Mouse (Mus musculus): ENCODE measurements around the gene Gm4981. TPM values are rescaled to one million over a fixed set of nuclear protein-coding genes. Genes with fewer than 3 reads are reported as not detected.
"Not testable (repeated sequence)": the region's sequence is repeated elsewhere in the genome, so short reads cannot be mapped to it uniquely, and the experiment has no call there.

The Gm4981 gene
- total RNA-seq, 2 experiments from 2014 or later, result not detected

DNA sequence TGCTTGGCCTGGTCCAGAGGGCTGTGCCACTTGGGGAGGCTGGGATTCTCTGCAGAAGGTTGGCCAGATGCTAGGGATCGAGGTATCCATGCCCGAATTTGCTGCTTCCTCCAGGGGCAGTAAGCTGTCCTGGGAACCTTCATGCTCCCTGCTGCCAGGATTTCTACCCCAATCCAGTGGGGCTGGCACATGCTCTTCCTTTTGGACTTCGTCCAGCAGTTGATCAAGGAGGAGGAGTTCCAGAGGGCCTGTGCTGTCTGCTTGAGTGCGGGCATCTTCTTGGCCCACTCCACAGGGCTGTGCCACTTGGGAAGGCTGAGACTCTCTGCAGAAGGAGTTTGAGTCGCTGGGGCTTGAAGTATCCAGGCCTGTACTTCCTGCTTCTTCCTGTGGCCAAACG is 13.3 kb downstream of the Gm4981 start:
- DNase-seq, result not testable (repeated sequence)

DNA sequence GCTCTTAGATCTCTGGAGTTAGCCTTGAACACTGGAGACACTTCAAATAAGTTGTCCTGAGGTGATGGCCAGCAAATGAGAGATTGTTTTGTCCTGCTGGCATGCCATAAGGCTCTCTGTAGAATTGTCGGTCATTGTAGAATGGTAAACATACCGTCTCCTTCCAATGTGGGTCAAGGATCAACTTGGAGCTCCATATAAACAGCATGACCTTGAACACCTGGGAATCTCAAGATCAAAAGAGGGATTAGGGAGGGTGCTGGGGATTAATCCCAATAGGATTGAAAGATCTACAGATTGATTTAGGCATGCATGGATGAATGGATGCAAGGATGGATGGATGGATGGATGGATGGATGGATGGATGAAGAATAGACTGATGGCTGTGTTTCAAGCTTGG is 14.9 kb downstream of the Gm4981 start:
- DNase-seq, result not testable (repeated sequence)

- no peak for DNase-seq
Measured at GRCm38 (mm10) chr10:58220726-58221125, 15.8 kb downstream of the Gm4981 start.

- DNase-seq, result no peak
Measured at GRCm38 (mm10) chr10:58217366-58217765, 19.1 kb downstream of the Gm4981 start.

DNA sequence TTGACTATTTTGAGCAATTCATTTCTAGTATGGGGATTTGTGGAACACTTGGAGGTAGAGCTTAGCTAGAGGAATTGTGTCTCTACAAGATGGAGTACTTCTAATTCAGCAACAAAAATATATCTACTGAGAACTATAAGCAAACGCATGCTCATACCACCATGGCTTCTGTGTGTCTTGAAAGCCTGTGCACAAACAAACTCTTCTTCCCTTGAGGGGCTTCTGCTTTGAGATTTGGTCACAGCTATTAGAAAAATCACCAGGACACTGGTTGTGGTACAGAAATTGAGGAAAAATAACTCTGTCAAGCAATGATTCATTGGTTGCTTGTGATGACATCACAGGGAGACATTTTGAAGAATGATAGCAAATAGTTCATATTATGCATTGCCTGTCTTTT is 21.1 kb downstream of the Gm4981 start:
- no peak for DNase-seq

- DNase-seq, result no peak
Measured at GRCm38 (mm10) chr10:58214934-58215333, 21.6 kb downstream of the Gm4981 start.

DNA sequence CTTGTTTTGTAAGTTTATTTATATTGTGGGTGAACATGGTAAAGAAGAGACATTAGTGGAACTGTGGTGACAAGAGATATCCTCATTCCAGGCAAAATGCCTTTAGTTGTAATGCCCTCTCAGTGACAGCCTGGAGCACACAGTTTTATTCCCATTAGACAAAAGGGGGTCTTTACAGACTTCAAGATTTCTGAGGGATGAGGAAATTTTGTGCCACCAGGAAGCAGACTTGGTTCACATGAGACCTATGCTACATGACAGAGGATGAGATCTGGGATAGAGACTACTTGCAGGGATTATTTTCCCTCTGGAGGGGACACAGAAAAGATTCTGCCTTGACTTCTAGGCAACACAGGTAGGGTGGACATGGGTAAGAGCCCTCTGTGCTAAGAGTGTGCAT is 22.0 kb downstream of the Gm4981 start:
- DNase-seq, result no peak

- DNase-seq, result no peak
Measured at GRCm38 (mm10) chr10:58212230-58212629, 24.3 kb downstream of the Gm4981 start.

DNA sequence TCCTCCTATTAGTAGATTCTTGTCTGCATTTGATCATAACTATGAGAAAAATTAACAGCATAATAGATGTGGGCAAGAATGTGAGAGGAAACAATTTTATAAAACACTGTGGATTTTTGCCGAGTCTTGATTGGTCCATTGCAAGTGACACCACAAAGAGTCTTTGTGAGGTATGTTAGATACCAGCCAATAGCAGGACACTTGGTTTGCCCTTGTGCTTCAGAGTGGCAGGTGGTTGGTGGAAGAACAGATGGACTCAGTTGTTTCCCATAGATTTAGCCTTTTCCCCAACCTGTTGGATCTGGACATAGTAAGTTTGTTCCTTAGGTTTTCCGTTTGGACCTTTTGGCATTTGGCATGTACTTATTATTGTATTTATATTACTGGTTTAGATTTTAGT is 25.3 kb downstream of the Gm4981 start:
- DNase-seq, result no peak

GRCm38 (mm10) chr10:58210514-58210913 is 26.0 kb downstream of the Gm4981 start:
- no peak for DNase-seq

- DNase-seq, result no peak
Measured at GRCm38 (mm10) chr10:58209710-58210467, 26.6 kb downstream of the Gm4981 start.

- DNase-seq, result no peak
Measured at GRCm38 (mm10) chr10:58206639-58207404, 29.7 kb downstream of the Gm4981 start.

- DNase-seq, result no peak
Measured at GRCm38 (mm10) chr10:58205986-58206385, 30.5 kb downstream of the Gm4981 start.

Other genes starting within 250 kb of the Gm4981 start
- not detected for gene AW822073, start 11.8 kb downstream of the Gm4981 start, total RNA-seq (2021)
- gene Duxf3, start 4.0 kb downstream of the Gm4981 start, total RNA-seq (2021), result not detected
- gene Gcc2, start 18.8 kb upstream of the Gm4981 start, total RNA-seq (2021), result 10 to 100 TPM; 40.9 to 47.4 TPM
- 10 to 100 TPM; 48.8 to 62.8 TPM for gene Lims1, start 86.8 kb upstream of the Gm4981 start, total RNA-seq (2021)
- gene Ranbp2, start 210.2 kb upstream of the Gm4981 start, total RNA-seq (2021), result 10 to 100 TPM; 80.4 to 85.1 TPM

Data from adrenal gland, postnatal 36 days (tissue).